Mouse (Mus musculus) cortical plate, adult 2 months (tissue): Measurements from ENCODE around the gene Hdac9.

Experiments
- CTCF ChIP-seq: fragments of 200-500 bp; IDR thresholded peaks from 2 replicates; pipeline ENCODE4 v1.5.1; 2011; ENCODE audit warnings: mild to moderate bottlenecking, control low read depth, low read length; ENCODE audit not compliant: insufficient read depth; ENCODE audit errors: extremely low read depth
- POLR2A ChIP-seq: fragments of 200-500 bp; IDR thresholded peaks from 2 replicates; pipeline ENCODE4 v1.6.1; 2011; ENCODE audit warnings: mild to moderate bottlenecking, low read length, control low read depth; ENCODE audit not compliant: insufficient read depth; ENCODE audit errors: extremely low read depth

GRCm38 (mm10) chr12:34792113-34792452 lies 124.8 kb downstream of the Hdac9 start:
- TF ChIP-seq CTCF (no peak), POLR2A (no peak)
